Mouse (Mus musculus) bone marrow, adult 2 months (tissue): Measurements from ENCODE around the gene Fbxl15.

Experiments used
- CTCF ChIP-seq: fragments of 200-500 bp; IDR thresholded peaks from 2 replicates; pipeline ENCODE4 v1.5.1; 2011; ENCODE audit warnings: low read length, control low read depth; ENCODE audit not compliant: control insufficient read depth, insufficient read depth
- POLR2A ChIP-seq: fragments of 200-500 bp; IDR thresholded peaks from 2 replicates; pipeline ENCODE4 v1.6.1; 2011; ENCODE audit warnings: low read depth, mild to moderate bottlenecking, control low read depth, low read length, borderline replicate concordance; ENCODE audit not compliant: control insufficient read depth

GRCm38 (mm10) chr19:46286926-46287325, 41.1 kb upstream of the Fbxl15 start:
- TF ChIP-seq CTCF, result no peak
- no peak for TF ChIP-seq POLR2A
